Mouse (Mus musculus) lung, embryonic 14.5 days (tissue): ENCODE data around the gene Elp5. TPM values are rescaled to one million over a fixed set of nuclear protein-coding genes. Genes with fewer than 3 reads are reported as not detected.

Experiments
- ATAC-seq: fragments of 200-750 bp; cut with Nextera tagmentation; 2 replicates; pipeline ENCODE4 v1.8.0; 2017; ENCODE audit warnings: mild to moderate bottlenecking, moderate TSS enrichment, moderate library complexity; ENCODE audit not compliant: insufficient read depth
- DNase-seq: peaks from one replicate; pipeline ENCODE4 v3.0.0-alpha.2; 2015
- H3K27ac ChIP-seq: fragments of 300-500 bp; sonication (generic); 2 replicates; pipeline ENCODE4 v1.5.1; 2014; ENCODE audit warnings: low read depth, mild to moderate bottlenecking, moderate library complexity
- H3K27me3 ChIP-seq: fragments of 300-500 bp; sonication (generic); 2 replicates; pipeline ENCODE4 v1.6.1; 2014; ENCODE audit warnings: low read length, control low read depth; ENCODE audit not compliant: insufficient read depth
- H3K36me3 ChIP-seq: fragments of 300-500 bp; sonication (generic); 2 replicates; pipeline ENCODE4 v1.6.1; 2014; ENCODE audit warnings: control low read depth; ENCODE audit not compliant: insufficient read depth
- H3K4me1 ChIP-seq: fragments of 300-500 bp; sonication (generic); 2 replicates; pipeline ENCODE4 v1.6.1; 2014; ENCODE audit warnings: antibody characterized with exemption, control low read depth; ENCODE audit not compliant: insufficient read depth
- H3K4me2 ChIP-seq: fragments of 300-500 bp; sonication (generic); 2 replicates; pipeline ENCODE4 v1.6.1; 2014; ENCODE audit warnings: mild to moderate bottlenecking
- H3K4me3 ChIP-seq: fragments of 300-500 bp; sonication (generic); 2 replicates; pipeline ENCODE4 v1.5.1; 2014; ENCODE audit warnings: low read depth, low read length
- H3K9ac ChIP-seq: fragments of 300-500 bp; sonication (generic); 2 replicates; pipeline ENCODE4 v1.6.1; 2014
- H3K9me3 ChIP-seq: fragments of 300-500 bp; sonication (generic); 2 replicates; pipeline ENCODE4 v1.6.1; 2016; ENCODE audit warnings: low read depth, low read length, control low read depth
- CTCF ChIP-seq: IDR thresholded peaks from 2 replicates; pipeline ENCODE4 v1.5.1; 2016; ENCODE audit warnings: antibody characterized with exemption, low read depth
- WGBS: fragments of 180-500 bp; shearing (Covaris S2); extraction: QIAGEN DNeasy Blood & Tissue Kit; methylation state at CpG from one replicate; pipeline ENCODE4 v1.1.7; 2014; 5-methylcytosine and 5-hydroxymethylcytosine counted together
- polyA plus RNA-seq: library from polyadenylated mRNA; unstranded; fragments of >200 nt; fragmentation: Nextera tagmentation; extraction: Ambion mirVana; gene quantifications from 2 replicates; pipeline ENCODE4 v1.2.1, GENCODE M21; 2014

The Elp5 gene
- 108 and 113 TPM in 2 replicates for polyA plus RNA-seq

DNA sequence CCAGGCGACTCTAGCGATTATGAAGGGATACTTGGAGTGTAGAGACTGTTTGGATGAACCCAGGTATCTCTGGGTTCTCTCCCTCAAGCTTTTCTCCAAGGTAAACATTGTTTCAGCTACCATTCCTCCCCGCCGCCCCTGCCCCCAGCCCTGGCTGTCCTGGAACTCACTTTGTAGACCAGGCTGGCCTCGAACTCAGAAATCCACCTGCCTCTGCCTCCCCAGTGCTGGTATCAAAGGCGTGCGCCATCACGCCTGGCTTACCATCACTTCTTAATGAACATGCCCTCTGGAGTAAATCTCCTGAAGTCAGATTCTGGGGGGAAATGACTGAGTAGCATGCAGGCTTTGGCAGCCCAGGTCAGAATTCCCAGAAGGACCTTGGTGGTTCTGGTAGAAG lies at the start of gene Elp5:
Gene Elp5, minus strand, starts transcription at position 293 of the 400 bp plus-strand sequence.
- H3K4me1 ChIP-seq: peaks cover 11% of the 10 kb centered on the region; the same call in 1 of the 2 replicates
- no peak for TF ChIP-seq CTCF
- WGBS: 45% methylated on average over 8 of the region's 8 CpGs
- ATAC-seq: no peak
- H3K27ac ChIP-seq: peak within 1 kb of the TSS; percentile 98
- DNase-seq: no peak
- peak within 1 kb of the TSS; percentile 98 for H3K9ac ChIP-seq
- peak within 1 kb of the TSS; percentile 100 for H3K4me3 ChIP-seq
- no peaks in the 10 kb centered on the region for H3K9me3 ChIP-seq
- H3K4me2 ChIP-seq: peak within 1 kb of the TSS; percentile 67
- H3K36me3 ChIP-seq: peaks cover 47% of the 10 kb centered on the region
- no peaks in the 10 kb centered on the region for H3K27me3 ChIP-seq

DNA sequence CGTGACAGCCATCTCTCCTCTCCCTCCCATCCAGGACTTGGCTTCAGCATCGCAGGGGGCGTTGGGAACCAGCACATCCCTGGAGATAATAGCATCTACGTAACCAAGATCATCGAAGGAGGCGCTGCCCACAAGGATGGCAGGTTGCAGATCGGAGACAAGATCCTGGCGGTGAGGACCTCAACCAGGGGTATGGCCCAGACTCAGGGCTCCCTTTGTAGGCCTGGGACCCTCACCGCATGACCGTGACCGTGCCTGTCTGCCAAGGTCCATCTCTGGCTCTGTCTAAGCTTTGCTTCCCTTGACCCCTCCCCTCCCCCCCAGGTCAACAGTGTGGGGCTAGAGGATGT lies 49.0 kb upstream of the Elp5 start:
- Histone ChIP-seq H3K9ac (no peak overlapping the region), H3K27ac (no peak overlapping the region), H3K4me2 (no peak overlapping the region), H3K27me3 (no peaks in the 10 kb centered on the region), H3K9me3 (no peaks in the 10 kb centered on the region), H3K4me3 (no peak overlapping the region), H3K36me3 (peaks cover 35% of the 10 kb centered on the region), H3K4me1 (peaks cover 26% of the 10 kb centered on the region)
- WGBS: 96% methylated on average over 11 of the region's 11 CpGs
- TF ChIP-seq CTCF: no peak
- no peak for ATAC-seq
- no peak for DNase-seq

DNA sequence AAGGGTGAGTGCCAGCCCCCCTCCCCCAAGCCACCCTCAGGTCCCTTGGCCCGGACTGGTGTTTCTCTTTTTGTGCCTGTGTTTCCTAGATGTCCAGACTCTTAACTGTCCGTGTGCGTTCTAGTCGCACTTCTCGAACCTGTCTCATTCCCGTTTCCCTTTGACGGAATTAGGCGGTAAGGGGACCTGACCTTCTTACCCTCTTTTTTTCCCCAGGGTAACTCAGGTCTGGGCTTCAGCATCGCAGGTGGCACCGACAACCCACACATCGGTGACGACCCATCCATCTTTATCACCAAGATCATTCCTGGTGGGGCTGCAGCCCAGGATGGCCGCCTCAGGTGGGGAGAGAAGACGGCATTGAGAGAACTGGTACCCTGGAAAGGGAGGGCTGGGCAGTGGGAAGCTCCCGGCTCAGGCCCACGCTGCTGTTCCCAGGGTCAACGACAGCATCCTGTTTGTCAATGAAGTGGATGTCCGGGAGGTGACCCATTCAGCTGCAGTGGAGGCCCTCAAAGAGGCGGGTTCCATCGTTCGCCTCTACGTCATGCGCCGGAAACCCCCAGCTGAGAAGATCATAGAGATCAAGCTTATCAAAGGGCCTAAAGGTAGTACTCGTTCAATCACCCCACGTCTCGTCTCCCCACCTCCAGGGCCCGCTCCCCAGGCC lies 48.5 kb upstream of the Elp5 start:
- 91% methylated on average over 28 of the region's 28 CpGs for WGBS

DNA sequence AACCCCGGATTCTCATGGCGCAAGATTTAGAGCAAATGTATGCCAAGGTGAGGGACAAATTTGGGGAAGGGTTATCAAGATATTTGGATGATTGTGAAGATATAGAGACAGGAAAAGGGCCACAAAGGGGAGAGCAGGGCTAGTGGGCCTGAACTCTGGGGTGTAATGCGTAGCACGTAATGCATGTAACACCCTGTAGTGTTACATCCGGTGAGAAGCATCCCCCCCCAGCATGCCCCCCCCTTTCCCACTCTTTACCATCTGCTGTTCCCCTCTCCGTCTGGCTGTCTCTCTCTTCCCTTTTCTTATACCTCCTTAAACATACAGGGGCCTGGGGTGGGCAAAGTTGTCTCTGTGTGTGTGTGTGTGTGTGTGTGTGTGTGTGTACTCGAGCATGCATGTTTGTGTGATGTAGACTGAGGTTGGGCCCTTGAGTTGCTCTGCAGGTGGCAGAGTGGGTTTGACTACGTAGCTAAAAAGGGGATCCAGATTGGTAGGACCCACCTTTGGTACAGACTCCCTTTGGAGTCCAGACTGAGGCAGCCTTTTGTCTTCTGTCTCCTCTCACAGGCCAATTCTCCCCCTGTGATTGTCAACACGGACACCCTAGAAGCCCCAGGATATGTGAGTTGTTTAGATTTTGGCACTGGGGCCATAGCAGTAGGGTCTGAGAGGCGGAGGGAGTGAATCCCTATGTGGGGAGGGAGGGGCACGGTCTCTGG lies 47.7 kb upstream of the Elp5 start:
- 32% methylated on average over 11 of the region's 11 CpGs for WGBS
- ATAC-seq (no peak), DNase-seq (no peak)
- H3K36me3 ChIP-seq: peaks cover 35% of the 10 kb centered on the region
- H3K4me3 ChIP-seq: no peak overlapping the region
- TF ChIP-seq CTCF: no peak
- no peak overlapping the region for H3K27ac ChIP-seq
- no peaks in the 10 kb centered on the region for H3K9me3 ChIP-seq
- peaks cover 33% of the 10 kb centered on the region for H3K4me1 ChIP-seq
- H3K4me2 ChIP-seq: peak overlapping the region; percentile 65
- H3K9ac ChIP-seq: no peak overlapping the region
- no peaks in the 10 kb centered on the region for H3K27me3 ChIP-seq

More for the DNA sequence above, 48.5 kb upstream of the Elp5 start:
- no peak for TF ChIP-seq CTCF
- no peak for ATAC-seq
- Histone ChIP-seq H3K9ac (no peak overlapping the region), H3K36me3 (peaks cover 35% of the 10 kb centered on the region), H3K4me3 (no peak overlapping the region), H3K27ac (no peak overlapping the region), H3K27me3 (no peaks in the 10 kb centered on the region), H3K4me2 (no peak overlapping the region), H3K9me3 (no peaks in the 10 kb centered on the region), H3K4me1 (peaks cover 32% of the 10 kb centered on the region)
- no peak for DNase-seq

DNA sequence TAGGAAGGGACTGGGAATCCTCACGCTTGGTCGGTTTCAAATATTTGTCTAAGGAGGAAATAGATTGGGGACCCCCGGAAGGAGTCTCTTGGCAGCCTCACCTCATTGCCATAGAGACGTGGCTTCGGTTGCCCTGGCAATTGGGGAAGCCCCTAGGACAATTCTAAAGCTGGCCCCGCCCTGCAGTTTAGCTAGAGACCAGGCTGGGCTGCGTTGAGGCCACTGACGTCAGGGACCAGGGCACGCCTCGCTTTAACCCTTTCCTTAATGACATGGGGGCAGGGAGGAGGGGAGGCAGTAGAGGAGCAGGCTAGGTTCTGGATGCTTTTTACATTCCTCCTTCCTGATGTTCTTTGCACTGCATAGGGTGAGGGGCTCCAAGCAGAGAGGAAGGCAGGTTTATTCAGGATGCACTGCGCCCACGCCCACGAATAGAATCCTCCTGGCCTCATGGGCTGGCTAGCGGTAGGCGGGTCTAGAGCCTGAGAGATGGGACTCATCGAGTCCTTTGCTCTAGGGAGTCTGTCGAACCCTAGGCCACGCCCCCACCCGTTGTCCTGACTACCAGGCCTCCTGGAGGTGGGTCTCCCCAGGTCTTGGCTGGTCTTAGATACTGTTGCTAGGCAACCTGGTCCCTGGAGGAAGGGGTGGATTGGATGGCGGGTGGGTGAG lies 46.9 kb upstream of the Elp5 start:
- no peaks in the 10 kb centered on the region for H3K27me3 ChIP-seq
- H3K27ac ChIP-seq: peak overlapping the region; percentile 76
- H3K9me3 ChIP-seq: no peaks in the 10 kb centered on the region
- peaks cover 35% of the 10 kb centered on the region for H3K36me3 ChIP-seq
- WGBS: under 1% methylated on average over 20 of the region's 20 CpGs
- DNase-seq (peak; percentile 95), ATAC-seq (peak; percentile 82)
- H3K4me2 ChIP-seq: peak overlapping the region; percentile 65
- H3K4me3 ChIP-seq: peak overlapping the region; percentile 21
- peaks cover 35% of the 10 kb centered on the region for H3K4me1 ChIP-seq
- no peak for TF ChIP-seq CTCF
- H3K9ac ChIP-seq: no peak overlapping the region

DNA sequence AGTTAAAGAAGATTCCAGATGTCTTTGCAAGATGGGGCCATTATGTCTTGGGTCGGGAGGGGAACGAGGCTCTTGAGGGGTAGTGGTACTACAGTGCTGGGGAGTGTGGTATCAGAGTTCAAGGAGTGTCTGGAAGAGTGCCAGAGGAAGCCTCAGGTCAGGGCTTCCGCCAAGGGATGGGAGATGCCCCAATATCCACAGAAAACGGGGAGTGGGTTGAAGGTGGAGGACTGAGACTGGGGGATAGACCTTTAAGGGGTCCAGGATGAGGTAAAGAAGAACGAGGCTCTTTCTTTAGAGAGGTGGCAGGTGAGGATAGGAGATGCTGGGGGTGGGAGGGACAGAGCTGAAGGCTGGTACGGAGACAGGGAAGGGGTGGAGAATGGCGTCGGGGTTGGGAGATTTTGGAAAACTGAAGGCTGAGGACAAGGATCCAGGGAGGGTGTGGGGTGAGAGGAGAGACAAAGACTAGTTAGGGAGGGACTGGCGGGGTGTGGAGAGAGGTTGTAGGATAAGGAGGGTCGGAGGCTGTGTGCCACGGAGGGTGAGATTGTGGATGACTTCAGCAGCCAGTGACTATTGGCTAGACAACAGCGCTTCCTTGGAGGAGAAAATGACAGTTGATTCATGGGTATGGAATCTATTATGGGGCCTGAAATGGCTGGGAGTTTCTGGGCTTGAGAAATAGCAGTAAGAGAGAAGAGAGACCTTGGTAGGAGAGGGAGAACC lies 46.2 kb upstream of the Elp5 start:
- no peak overlapping the region; the same call in 1 of the 2 replicates for H3K9ac ChIP-seq
- peak; percentile 3; the same call in 1 of the 2 replicates for ATAC-seq

More for the DNA sequence above, 46.2 kb upstream of the Elp5 start:
- H3K4me2 ChIP-seq: peak overlapping the region; percentile 65
- no peaks in the 10 kb centered on the region for H3K9me3 ChIP-seq
- TF ChIP-seq CTCF: no peak
- no peaks in the 10 kb centered on the region for H3K27me3 ChIP-seq
- H3K36me3 ChIP-seq: peaks cover 30% of the 10 kb centered on the region
- H3K4me1 ChIP-seq: peaks cover 38% of the 10 kb centered on the region
- H3K4me3 ChIP-seq: peak overlapping the region; percentile 21
- 16% methylated on average over 12 of the region's 12 CpGs for WGBS
- H3K27ac ChIP-seq: peak overlapping the region; percentile 76
- DNase-seq: no peak
